Mouse (Mus musculus) myocyte (in vitro differentiated cells): ENCODE data around the gene Sema7a.

Experiments
- CEBPB ChIP-seq: IDR thresholded peaks from 2 replicates; pipeline ENCODE4 v1.6.1; 2011; ENCODE audit warnings: mild to moderate bottlenecking, moderate library complexity; ENCODE audit not compliant: poor library complexity, insufficient read depth, severe bottlenecking
- E2F4 ChIP-seq: IDR thresholded peaks from one replicate; pipeline ENCODE4 v1.6.1; 2011; ENCODE audit warnings: mild to moderate bottlenecking, control low read depth, moderate library complexity; ENCODE audit not compliant: insufficient read depth
- MAX ChIP-seq: IDR thresholded peaks from one replicate; pipeline ENCODE4 v1.6.1; 2011; ENCODE audit warnings: low read depth, mild to moderate bottlenecking, control low read depth
- MYOG ChIP-seq, 3 experiments: IDR thresholded peaks; one replicate each; pipeline ENCODE4 v1.6.1; 2011; ENCODE audit warnings: control low read depth in 2 of 3, low read depth in 2 of 3, mild to moderate bottlenecking in 2 of 3; ENCODE audit not compliant: insufficient read length in 2 of 3, control insufficient read depth in 1 of 3, insufficient read depth in 1 of 3
- POLR2A ChIP-seq: IDR thresholded peaks from one replicate; pipeline ENCODE4 v1.6.1; 2011; ENCODE audit warnings: low read depth, mild to moderate bottlenecking, control low read depth, moderate library complexity; ENCODE audit not compliant: insufficient read length
- REST ChIP-seq: IDR thresholded peaks from one replicate; pipeline ENCODE4 v1.6.1; 2011; ENCODE audit warnings: mild to moderate bottlenecking, control low read depth, moderate library complexity; ENCODE audit not compliant: insufficient read depth, insufficient read length
- TCF12 ChIP-seq: IDR thresholded peaks from one replicate; pipeline ENCODE4 v1.6.1; 2011; ENCODE audit warnings: mild to moderate bottlenecking, control low read depth; ENCODE audit not compliant: poor library complexity, insufficient read depth, severe bottlenecking

DNA sequence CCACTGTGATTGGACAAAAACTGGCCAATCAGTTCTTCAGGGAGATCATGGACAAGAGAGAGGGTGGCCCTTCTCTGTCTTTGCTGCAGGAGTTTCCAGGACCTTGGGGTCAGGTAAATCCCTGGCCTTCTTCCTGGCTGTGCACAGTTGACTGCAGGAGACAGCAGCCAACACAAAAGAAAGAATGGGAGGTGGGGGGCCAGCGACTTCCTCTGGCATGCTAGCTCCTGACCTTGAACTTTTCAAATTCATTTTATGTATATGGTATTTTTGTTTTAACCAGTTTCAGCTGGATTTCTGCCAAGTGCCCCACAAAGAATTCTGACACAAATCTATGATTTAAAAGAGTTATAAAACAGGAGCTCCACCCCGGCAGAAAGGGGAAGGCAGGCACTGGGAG lies 63.4 kb downstream of the Sema7a start:
- no peak for TF ChIP-seq TCF12
- no peak for TF ChIP-seq POLR2A
- no peak for TF ChIP-seq MAX
- no peak for TF ChIP-seq REST
- no peak for TF ChIP-seq E2F4
- no peak for TF ChIP-seq CEBPB
- TF ChIP-seq MYOG (IDR thresholded peaks at IDR 0.05; ENCODE audit: control insufficient read depth in 1 of 3, insufficient read depth in 1 of 3, insufficient read length in 2 of 3, low read depth in 2 of 3) = no peak
